Mouse (Mus musculus) splenic B cell, adult 2 months (primary cell): Measurements from ENCODE around the gene Nudt9.

ENCODE experiments used
- DNase-seq: peaks from one replicate; pipeline ENCODE4 v3.0.0-alpha.2; 2011; ENCODE audit warnings: low read depth, low spot score
- H3K27me3 ChIP-seq: 2 replicates; pipeline ENCODE4 v1.6.1; 2012; ENCODE audit warnings: mild to moderate bottlenecking, low read length, moderate library complexity, mixed read lengths; ENCODE audit not compliant: control insufficient read depth, poor library complexity, insufficient read depth, severe bottlenecking
- H3K36me3 ChIP-seq: 2 replicates; pipeline ENCODE4 v1.6.1; 2012; ENCODE audit warnings: mild to moderate bottlenecking, low read length, moderate library complexity, mixed read lengths; ENCODE audit not compliant: control insufficient read depth, poor library complexity, insufficient read depth, severe bottlenecking

The Nudt9 gene

DNA sequence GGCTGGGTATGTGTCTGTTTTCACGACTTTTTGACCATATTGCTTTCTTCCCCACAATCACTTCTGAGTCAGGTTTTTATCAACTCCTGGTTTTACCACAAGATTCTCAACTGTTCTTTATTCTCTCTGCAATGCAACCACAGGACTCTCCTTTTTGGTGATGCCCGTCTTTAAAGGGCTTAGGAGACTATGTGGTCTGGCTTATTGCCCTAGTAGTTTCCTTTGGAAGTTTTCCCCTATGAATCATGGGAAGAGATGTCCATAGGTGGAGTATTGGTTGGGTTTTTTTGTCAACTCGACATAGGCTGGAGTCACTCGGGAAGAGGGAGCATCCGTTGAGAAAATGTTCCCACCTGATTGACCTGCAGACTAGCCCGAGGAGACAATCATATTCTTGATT is 34.6 kb downstream of the Nudt9 start:
- no peak for DNase-seq
- Histone ChIP-seq H3K36me3 (no peaks in the 10 kb centered on the region), H3K27me3 (no peaks in the 10 kb centered on the region)

DNA sequence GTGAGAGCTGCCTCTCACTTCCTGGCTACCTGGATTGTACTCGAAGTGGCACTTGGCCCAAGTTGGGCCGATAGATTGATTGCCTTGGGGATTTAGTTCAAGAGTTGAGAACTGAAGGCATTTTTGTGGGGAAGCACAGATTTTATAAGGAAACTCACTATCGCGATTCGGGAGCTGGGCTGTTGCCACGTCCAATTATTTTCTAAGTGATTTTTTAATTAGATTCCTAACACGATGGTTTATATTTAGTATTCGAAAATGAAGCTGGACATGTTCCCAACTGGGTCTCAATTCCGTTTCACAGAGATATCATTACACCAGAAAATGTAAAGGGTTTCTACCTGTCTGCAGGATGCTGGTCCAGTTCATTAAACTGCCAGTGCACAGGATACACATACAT is 39.3 kb downstream of the Nudt9 start:
- no peaks in the 10 kb centered on the region for H3K27me3 ChIP-seq
- no peak for DNase-seq
- no peaks in the 10 kb centered on the region for H3K36me3 ChIP-seq

DNA sequence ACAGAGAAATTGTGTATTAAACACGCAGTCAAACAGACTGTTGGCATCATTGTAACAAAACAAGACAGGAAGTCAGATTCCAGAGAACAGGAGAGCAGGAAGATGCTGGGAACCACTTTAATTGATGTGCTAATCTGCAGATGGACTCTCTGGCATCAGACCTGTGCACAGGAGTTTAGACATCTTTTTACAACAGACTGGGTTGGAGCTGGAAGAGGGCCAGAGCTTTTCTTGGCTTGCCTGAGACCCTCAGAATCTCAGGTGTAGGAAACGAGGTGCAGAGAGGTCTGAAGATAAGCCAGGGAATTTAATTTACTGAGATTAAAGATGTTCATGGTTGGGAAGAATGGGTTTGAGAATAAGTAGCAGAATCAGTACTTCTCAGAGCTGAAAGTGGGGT is 43.6 kb downstream of the Nudt9 start:
- H3K36me3 ChIP-seq: no peaks in the 10 kb centered on the region
- DNase-seq: no peak
- H3K27me3 ChIP-seq: no peaks in the 10 kb centered on the region

DNA sequence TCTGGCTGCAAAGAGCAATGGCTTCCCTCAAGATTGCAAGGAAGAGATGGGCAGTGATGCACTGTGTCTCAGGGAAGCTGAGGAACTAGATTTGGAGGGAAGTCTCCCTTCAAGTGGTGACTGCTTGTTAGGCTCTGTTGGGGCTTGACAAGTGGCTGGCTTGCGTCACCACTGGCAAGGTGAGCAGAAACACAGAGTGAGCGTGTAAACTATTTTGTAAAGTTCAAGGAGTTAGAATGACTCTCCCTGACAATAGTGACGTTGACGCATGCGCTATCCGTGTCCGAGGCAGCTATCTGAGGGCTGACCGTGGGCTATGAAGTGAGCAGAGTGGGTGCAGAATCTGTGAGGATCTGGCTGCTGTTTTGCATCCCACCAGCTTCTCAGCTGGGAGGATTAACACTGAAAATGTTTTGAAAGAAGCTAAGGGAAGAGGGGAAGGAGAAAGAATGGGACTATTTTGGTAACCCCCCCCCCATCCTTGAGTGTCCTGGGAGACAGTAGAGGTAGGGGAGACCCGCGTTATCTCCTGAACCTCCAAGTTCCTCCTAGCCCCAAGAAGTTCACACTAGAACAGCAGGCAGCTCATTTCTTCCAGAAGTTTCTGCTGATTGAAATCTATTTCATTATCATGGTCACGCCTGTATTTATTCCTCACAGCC is 49.4 kb downstream of the Nudt9 start:
- Histone ChIP-seq H3K27me3 (no peaks in the 10 kb centered on the region), H3K36me3 (no peaks in the 10 kb centered on the region)
- no peak for DNase-seq

DNA sequence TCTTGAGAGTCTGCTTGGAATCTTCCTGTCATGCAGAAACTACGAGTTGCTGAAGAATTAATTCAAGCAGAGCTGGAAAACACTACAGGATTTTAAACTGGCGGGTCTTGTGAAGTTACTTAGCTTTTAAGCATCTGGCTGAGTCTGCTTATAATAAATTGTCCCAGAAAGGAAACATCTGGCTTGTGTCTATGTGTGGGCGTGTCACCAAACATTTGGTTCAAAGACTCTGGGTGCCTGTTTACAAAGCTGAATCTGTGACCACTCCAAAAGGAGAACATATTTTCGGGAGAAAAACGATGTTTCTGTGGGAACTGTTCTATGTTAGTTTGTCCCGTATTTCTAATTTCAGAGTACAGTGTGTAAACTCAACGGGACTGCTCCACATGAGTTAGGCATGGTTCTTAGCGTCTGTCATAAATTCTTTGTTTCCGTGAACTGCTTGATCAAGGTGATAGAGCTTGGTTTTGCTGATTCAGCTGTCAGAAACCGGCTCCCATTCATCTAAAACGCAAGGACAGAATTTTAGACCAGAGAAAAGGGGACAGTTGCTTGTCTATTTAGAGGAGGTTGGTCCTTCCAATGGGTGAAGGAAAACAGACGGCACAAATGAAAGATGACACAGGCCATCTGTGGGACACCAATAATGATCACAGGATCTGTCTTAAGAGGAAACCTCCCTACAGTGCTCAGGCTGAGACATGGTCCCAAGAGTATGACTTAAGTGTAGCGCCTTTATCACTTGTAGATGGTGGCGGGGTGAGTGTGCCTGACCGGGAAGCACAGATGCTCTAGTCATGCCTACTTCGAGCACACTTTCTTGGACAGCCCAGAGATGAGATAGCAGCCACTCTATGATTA is 50.2 kb downstream of the Nudt9 start:
- Histone ChIP-seq H3K36me3 (no peaks in the 10 kb centered on the region), H3K27me3 (no peaks in the 10 kb centered on the region)
- no peak for DNase-seq

DNA sequence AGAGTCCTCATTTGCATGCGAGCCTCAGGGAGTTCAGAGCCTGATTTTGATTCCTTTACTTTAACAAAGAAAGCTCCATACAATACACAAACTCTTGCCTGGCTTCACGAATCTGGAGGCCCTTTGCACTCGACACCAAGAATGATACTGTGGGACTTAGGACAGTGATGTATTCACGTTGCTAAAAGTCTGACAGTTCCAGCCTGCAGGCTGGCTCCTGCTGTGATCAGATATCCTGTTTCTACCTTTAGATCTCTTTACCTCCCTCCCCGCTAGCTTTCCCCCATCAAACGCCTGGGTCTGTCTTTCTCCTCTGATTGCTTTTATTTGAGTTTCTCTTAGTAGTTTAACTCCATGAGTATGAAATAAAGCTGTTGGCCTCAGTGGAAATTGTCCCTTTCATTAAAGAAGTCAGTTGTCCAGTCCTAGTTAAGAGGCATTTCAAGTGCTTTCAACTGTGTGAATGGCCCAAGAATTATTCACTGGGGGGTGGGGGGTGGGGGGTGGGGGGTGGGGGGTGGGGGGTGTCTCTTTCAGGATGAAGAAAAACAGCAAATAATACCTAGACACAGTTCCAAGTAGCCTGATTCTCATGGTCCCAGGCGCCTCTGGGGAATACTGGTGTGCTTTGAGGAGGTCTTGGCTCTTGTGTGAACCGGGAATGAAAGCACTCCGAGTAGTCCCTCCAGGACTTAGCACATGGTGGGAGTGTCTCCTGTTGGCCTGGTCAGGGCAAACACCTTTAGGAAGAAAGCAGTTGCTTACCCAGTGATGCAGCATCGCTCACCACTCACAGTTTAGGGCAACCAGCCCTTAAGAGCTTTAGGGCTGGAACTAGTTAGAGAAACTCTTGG is 55.8 kb downstream of the Nudt9 start:
- Histone ChIP-seq H3K27me3 (no peaks in the 10 kb centered on the region), H3K36me3 (no peaks in the 10 kb centered on the region)
- DNase-seq: no peak

DNA sequence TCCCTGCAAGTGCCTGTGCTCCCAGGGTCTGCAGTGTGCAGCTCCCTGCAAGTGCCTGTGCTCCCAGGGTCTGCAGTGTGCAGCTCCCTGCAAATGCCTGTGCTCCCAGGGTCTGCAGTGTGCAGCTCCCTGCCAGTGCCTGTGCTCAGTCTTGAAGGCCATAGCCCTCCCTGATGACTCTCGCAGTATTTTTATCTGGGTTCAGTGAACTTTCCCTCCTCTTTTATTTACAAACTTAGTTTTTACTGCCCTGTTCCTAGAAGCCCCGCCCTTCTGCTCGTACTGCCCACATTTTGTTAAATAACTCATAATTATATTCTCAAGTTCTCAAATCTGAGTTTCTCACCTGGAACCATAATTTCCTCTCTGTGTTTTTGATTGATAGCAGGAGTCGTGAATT is 57.1 kb downstream of the Nudt9 start:
- DNase-seq: no peak
- Histone ChIP-seq H3K27me3 (no peaks in the 10 kb centered on the region), H3K36me3 (no peaks in the 10 kb centered on the region)

DNA sequence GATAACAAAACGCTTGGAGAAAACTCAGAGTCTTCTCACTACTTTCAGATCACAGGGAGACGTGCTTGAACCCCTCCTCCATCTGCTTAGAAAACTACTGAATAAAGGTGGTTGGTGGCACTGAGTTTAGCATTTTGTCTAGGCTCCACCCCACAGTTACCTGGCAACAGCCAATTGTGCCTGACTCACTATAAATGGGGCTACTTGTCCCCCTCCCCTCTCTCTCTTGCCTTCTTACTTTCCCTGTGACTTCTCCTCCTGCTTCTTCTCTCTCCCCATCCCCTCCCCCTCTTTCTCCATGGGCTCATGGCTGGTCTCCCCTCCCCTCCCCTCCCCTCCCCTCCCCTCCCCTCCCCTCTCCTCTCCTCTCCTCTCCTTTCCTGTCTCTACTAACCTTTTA is 58.0 kb downstream of the Nudt9 start:
- no peak for DNase-seq
- no peaks in the 10 kb centered on the region for H3K27me3 ChIP-seq

DNA sequence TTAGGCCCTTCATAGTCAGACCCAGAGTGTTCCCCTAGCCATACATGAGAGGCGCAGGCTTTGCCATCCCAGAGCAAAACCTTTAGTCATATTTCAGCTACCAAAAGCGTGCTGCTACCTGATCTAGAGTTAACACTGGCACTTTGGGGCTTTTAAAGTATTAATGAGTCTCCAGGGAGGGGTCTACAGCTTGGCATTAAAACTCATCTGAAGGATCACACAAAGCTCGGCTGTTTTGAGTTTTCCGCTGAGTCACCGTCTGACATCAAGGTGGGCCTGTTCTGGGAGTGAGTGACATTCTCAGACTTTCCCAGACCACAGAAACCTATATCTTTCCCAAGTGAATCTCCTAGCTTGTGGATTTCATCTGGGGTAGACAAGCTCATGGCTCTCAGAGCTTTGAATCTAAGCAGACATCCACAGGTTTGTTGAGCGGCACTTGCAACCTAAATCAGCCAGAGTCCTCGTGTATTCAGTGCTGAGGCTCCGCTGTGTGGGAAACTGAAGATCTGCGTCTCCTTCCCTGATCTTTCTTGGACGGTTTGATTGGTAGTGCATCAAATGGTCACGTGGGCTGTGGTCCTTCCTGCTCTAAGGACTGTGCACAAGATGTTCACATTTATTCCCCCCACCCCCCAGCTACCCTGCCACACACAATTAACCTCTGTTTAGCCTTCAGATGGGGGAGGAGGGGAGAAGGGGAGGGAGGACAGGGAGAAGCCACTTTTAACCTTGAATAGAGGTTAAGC is 62.2 kb downstream of the Nudt9 start:
- Histone ChIP-seq H3K36me3 (no peaks in the 10 kb centered on the region), H3K27me3 (no peaks in the 10 kb centered on the region)
- DNase-seq: no peak

More for the DNA sequence above, 58.0 kb downstream of the Nudt9 start:
- H3K36me3 ChIP-seq: no peaks in the 10 kb centered on the region

DNA sequence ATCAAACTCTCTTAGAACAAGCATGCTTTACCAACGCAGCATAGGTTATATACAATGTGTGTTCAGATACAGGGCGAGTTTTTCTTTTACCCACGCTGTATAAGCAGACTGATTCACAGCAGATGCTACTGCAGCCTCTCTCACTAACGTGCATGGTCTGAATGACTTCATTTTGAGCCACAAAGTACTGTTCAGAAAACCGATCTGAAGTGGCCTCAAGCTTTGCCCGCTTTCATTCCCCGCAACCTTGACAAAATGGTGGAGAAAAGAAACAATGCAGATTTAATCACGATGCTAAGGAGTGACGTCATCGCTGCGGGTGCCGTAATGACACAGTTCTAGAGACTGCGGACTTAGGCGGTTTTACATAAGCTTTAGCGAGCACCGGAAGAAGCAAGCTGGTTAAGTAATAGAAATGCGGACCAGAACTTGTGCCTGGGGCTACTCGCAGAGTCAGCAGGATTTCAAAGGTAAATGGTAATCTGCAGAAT is 62.8 kb downstream of the Nudt9 start:
- Histone ChIP-seq H3K27me3 (no peaks in the 10 kb centered on the region), H3K36me3 (no peaks in the 10 kb centered on the region)
- DNase-seq: no peak

DNA sequence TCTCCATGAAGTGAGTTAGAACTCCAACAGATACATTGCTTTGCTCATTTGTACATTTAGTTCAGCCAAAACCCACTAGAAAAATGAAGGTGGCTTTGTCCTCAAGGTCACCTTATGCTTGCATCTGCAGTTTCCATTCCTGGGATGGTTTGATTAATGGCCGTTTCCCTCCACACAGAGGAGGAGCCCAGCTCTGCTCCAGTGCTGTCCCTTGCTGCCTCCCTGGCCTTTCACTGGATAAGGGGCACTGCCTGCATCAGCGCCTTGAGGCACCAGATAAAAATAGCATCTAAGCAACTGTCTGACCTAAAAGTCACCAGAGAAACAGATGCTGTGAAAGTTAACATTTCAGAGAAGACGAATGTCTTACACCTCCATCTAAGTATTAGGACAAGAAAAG is 63.4 kb downstream of the Nudt9 start:
- no peaks in the 10 kb centered on the region for H3K36me3 ChIP-seq
- H3K27me3 ChIP-seq: no peaks in the 10 kb centered on the region
- no peak for DNase-seq

DNA sequence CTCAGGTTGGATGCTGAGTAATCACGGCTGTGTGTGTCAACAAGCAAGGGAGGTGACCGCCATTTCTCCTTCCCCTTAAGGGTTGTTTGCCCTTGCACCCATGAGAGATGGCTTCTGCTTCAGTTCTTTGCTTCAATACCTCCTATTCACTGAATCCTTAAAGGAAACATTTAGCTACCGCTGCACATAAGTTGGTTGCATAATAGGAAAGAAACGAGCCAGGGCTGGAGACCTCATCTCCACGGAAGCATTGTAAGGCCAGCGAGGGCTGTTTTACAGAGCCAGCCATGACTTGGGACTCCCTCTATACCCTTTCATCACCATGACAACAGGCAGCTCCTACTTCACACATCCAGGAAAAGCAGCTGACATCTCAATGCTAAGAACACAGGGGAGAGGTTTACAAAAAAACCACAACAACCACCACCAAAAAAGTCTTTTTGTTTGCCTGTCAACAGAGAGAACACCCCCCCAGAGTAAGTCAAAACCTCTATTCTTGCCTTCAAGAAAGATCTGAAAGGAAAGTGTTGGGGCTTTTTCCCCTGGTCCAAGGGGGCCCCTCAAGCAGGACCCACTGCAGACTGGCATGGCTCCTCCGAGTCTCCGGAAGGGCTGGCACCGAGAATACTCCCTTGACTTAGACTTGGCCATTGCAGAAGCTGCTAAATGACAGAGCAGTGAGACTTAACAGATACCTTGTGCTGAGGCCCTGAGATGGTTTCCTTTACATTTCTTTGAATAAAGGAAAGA is 64.2 kb downstream of the Nudt9 start:
- H3K27me3 ChIP-seq: no peaks in the 10 kb centered on the region
- no peaks in the 10 kb centered on the region for H3K36me3 ChIP-seq
- no peak for DNase-seq

DNA sequence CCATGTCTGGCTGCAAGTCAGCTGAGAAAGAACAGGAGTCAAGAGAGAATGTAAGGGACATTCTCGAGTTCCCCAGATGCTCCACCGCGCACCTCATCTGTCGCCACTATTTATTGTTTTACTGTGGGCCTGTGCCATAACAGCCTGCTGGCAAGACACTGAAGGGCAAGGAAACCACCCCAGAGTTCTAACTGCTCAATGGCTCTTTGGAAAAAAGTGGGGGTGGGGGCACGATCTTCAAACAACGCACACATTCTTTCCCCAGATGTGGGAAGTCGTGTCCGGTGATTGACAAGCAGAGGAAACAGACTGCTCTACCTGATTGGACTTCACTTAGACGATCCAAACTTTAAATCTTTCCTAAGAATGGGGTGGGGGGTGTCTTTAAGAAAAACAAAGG is 65.9 kb downstream of the Nudt9 start:
- DNase-seq: no peak
- H3K27me3 ChIP-seq: no peaks in the 10 kb centered on the region
- H3K36me3 ChIP-seq: no peaks in the 10 kb centered on the region

DNA sequence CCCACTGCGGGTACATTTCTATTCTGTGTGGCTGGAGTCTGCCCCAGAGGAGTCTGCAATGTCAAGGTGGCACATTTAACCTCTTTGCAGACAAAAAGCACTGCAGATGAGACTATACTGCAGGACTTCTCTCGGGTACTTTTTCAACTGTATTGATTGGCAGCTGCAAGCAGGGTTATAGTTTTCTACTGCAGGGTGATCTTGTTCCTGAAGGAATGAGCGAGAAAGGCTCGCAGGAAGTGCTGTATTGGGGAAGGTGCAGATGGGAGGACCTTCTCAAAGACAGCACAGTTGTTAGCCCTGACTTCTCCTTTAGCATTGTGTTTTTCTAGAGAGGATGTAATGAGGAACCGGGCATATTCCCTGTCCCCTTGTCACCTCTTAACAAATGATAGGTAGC is 66.4 kb downstream of the Nudt9 start:
- Histone ChIP-seq H3K36me3 (no peaks in the 10 kb centered on the region), H3K27me3 (no peaks in the 10 kb centered on the region)
- no peak for DNase-seq
